Mouse (Mus musculus) activated CD4-positive, CD25-positive, alpha-beta regulatory T cell, adult 4 months (primary cell): ENCODE results near the gene Gm44965. TPM values are rescaled to one million over a fixed set of nuclear protein-coding genes. Genes with fewer than 3 reads are reported as not detected.

Source experiments
- ATAC-seq: one replicate; pipeline ENCODE4 v1.8.0; 2017
- polyA plus RNA-seq, 2 experiments: library from polyadenylated mRNA; unstranded; fragments of 100-300 nt; shearing (Covaris generic); gene quantifications; one replicate each; pipeline ENCODE4 v1.2.1; 2017

Gene Gm44965
- polyA plus RNA-seq, 2 experiments from 2014 or later: not detected

DNA sequence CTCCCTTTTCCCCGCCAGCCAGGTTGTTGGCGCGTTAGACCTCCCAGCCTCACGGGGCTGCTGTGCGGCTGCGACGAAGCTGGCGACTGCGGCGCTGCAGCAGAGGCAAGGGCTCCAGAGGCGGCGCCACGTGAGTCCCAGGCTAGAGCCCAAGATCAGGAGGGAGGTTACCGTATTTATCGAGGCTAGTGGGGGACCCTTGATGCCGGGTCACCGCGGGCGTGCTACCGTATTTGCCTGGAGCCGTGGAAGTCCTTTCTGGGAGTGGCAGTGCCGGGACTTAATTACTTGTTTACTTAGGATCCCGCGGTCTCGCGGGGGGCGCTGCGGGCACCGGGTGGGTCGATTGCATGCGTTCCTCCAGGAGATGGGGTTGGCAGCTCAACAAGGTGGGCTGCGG, 33.2 kb downstream of the Gm44965 start:
- ATAC-seq: no peak

DNA sequence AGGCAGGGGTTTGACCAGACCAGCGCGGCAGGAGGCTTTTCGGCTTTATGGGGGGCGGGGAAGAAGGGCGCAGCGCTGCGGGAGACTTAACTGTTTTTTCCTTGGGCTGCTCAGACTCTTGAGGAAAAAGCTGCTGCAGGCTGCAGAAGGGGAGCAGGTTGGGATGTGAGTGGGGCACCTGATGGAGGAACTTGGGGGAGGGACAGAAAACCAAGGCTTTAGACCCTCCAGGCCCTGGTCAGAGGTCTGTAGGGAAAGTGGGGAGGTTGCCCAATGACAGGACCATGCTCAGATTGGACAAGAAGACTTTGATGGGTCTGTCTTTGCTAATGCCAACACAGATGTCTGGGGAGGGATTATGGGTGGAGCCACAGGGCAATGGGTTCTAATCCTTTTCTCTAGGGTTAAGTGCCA, 33.8 kb downstream of the Gm44965 start:
- no peak for ATAC-seq

DNA sequence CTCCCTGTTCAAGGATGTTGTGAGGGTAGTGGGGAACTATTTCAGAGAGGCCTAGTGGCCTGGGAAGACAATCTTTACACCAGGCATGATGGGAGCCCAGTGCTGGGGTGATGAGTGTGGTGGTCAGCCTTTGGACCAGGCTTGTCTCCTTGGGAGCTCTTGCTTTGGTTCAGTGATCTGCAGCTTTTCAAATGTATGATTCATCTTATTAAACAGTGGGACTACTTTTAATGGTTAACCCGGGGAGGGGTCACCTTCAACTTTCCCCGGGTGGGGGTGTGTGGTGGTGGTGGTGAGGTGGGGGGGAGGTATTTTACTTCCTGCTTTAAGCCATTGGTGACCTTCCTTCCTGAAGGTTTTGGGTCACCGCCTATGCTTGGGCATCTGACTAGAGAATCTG, 34.6 kb downstream of the Gm44965 start:
- no peak for ATAC-seq

DNA sequence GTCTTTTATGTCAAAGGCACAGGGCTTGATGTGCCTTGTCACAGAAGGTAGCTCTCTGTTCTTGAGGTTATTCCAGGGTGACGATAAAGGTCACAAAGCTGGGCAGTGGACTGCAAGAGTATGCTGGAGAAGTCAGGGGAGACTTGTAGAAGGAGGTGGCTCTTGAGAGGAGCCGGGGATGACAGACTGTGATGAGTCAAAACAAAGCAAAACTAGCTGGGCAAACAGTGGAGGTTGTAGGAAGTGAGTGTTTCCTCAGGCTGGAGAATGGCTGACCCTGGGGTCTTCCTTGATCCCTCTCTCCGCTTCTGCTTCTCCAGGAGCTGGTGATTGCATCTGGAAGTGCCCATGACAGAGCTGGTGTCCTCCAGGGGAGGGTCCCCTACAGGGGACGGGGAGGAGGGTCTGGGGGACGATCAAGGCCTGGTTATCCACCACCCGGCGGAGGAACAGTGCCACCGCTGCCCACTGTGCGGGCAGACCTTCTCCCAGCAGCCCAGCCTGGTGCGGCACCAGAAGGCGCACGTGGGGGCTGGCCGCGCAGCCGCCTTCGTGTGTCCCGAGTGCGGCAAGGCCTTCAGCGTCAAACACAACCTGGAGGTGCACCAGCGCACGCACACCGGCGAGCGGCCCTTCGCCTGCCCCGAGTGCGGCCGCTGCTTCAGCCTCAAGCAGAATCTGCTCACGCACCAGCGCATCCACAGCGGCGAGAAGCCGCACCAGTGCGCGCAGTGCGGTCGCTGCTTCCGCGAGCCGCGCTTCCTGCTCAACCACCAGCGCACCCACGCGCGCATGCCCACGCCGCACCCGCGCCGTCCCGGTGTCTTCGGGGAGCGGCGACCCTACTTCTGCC, 35.3 kb downstream of the Gm44965 start:
- ATAC-seq: peak; percentile 61

DNA sequence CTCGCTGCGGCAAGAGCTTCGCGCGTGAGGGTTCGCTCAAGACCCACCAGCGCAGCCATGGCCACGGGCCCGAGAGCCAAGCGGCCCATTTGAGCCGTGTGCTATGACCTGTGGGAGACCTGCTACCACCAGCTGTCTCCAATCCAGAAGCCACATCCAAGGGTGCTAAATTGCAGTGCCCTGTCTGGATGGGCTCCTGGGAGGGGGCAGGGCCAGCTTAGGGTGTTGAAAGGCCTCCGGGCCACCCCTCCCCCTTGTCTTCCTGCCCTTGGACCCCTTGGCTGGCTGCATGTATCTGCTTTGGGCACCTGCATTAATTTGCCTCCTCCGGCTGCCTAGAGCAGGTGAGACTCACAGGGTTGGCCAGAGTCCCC, 35.9 kb downstream of the Gm44965 start:
- ATAC-seq: no peak

DNA sequence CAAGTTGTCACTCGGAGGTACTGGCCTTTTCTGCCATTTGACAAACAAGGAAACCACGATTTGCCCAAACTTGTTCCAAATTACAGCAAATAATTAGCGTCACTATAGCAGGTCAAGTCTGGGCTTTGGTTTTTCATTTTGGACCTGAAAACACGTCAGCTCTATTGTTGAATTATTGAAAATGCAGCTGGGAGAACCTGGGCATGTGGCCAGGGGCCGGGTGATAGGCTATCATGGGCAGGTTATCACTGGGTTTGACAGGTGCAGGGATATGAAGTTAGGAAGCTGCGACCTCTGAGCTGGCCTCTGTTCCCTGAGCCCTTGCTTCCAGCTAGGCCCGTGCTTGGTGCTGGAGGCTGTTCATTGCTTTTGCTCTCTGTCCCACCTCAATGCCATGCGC, 37.1 kb downstream of the Gm44965 start:
- ATAC-seq: no peak

DNA sequence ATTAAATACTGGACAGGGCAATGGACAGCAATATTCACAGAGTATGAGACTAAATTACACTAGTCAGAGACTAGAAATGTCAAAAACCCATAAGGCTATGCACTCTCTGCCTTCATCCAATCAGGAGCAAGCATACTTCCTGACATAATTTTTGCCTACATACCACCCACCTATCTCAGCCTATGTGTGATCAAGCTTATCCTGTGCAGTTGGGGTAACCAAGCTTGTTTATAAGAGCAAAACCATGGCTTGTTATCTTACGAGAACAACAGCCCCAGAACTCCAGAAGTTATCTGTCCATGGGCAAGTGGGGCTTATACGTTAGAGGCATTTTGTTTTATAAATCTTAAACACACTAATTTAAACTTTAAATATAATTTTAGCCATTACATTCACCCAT, 41.4 kb downstream of the Gm44965 start:
- no peak for ATAC-seq

DNA sequence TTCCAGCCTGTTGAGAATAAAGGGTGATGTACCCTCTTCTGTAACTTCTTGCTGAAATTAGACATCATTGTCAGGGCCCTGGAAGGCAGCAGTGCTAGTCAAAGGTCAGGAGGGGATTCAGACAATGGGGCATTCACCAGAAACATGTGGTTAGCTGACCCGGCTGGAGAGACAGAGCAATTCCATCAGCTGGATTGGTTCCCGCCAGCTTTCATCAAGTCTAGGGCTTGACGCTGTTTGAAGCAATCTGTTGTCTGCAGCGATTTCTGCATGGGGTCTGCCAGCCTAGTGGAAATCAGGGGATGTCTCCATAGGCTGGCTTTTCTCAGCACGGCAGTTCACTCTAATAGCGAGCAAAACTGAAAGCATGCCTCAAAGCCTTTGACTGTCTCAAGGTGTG, 42.8 kb downstream of the Gm44965 start:
- no peak for ATAC-seq

DNA sequence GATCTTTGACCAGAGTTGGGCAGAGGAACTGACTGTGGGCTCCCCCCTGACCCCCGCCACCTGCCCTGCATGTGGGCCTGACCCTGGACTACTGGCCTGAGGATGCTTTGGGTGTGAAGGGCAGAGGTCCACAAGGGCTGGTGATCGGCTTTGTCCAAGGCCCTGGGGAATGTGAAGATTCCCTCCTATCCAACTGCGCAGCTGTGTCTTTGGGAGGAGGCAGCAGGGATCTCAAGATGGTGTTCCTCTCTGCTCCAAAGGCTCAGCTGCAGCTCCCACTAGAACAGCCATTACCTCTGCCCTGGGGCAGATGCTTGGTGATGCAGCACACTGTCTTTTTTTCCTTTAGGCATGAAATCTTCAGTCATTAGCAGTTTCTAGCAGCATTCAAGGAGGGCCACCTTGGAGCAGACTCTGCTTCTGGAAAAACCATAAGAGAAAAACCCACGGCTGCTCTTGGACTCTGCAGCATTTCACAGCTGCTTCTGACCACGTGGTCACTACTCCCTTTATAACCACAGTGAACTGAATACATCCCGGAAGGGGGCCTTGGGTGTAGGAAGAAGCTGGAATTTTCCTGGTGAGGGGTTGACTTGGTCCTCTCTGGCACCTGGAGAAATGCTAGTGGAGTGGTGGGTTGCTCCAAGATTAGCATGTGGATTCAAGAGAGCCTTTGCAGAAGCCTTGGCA, 44.2 kb downstream of the Gm44965 start:
- no peak for ATAC-seq

DNA sequence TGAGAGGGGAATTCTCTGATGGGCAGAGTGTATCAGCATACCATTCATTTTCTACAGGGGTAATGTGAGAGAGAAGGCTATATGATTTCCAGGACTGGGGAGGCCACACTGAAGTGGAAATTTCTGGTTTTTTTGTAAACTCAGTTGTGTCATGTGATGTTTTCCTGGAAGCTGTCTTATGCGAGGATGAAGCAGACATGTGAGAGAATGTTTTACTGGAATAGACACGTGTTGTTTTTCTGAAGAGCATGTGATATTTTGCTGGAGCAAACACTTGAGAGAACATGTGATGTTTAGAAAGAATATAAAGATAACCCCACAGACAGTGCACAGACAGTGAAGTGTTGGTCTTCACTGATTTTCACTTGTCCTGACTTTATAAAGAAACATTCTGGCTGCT, 44.8 kb downstream of the Gm44965 start:
- ATAC-seq: no peak

DNA sequence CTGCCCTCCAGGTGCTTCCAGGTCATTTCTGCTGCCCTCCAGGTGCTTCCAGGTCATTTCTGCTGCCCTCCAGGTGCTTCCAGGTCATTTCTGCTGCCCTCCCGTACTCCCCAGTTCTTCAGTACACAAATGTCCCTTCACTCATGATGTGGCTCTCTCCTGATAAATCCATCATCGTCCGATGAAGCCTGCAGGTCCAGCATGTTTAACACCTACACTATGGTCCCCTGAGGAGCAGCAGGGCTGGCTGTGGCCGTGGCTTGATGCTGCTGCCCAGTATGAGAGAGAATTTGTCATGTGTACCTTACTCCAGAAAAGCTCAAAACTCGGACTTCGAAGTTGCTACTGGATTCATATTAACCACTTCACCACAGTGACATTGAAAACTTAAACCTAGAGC, 47.6 kb downstream of the Gm44965 start:
- ATAC-seq: no peak

DNA sequence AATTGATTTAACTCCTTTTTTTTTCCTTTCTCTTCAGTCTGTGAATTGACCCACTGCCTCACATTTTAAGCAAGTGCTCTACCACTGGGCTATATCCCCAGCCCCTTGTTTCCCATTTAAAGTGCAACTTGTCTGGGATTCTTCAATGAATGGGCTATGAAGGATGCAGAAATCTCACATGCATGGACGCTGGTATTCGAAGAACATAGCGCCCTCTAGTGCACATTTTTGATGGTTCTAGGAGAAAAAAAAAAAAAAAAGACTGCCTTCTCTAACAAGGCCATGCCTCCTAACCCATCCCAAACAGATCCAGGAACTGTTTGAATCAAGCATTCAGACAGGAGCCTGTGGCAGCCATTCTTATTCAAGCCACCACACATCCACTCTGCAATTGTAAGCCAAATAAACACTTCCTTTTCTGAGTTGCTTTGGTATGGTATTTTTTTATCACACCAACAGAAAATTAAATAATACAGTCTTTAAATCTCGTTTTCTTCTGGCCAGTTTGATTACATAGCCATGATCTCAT, 49.1 kb downstream of the Gm44965 start:
- ATAC-seq: no peak

DNA sequence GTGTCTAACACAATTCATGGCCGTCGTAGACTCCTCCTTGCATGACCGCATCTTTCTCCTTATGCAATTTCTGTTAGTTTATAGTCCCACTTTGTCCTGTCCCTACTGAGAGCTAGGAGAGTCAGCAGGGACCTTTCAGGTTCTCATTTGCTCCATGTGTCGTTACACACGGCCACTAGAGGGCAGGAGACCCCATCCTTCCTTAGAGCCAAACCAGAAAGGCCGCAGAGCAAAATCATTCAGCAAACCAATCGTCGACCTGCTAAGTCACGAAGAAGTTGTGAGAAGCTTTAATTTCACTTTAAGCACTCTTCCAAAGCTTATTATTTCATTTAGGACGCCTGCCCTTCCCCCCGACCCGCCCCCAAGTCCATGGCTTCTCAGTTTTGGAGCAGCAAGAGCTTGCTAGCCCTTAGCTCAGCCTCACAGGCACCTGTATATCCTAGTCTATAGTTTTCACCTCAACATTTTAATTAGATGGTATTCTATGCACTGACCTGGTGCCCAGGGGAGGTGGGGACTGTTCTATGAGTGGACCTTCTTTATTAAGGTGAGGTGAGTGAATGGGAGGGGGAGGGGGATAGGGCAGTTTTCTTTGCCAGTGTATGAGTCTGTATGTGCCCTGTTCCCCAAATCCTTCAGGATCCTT, 52.0 kb downstream of the Gm44965 start:
- peak; percentile 37 for ATAC-seq

DNA sequence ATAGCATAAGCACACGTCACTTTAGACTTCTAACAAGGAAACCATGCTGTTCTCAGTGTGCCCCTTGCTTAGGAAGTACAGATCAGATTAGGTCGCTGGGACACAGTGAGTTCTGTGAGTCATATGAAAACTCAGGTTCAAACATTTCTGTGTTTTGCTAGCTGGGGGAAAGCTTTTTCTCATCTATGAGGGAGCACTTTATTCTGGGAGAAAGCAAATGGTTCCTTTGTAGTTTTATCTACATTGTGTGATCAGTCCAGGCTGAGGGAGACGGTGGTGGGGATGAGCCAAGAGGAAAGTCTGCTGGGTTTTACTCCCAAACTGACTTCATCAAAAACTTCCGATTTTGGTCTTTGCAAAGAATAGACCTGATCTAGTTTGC, 52.6 kb downstream of the Gm44965 start:
- no peak for ATAC-seq

DNA sequence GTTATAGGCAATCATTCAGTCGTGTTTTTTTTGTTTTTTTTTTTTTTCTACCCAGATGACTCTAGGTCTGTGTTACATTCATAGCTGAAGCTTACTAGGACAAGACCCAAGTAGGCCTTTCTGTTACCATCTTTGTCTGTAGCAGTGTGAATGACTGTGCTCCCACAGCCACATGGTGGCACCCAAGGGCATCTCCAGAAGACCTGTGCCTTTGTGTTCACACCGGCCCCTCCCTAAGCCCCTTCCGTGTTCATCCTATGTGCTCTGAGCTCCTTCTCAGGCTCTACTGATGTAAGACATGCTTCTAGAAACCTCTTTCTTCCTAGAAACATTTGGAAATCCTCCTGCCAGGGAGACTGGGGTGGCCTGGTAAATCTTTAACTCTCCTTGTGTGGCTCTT, 53.3 kb downstream of the Gm44965 start, which contains the start of gene Gimap8:
Gimap8 (plus strand) TSS at position 240 of the 400 bp plus-strand sequence.
- peak; percentile 87 for ATAC-seq

DNA sequence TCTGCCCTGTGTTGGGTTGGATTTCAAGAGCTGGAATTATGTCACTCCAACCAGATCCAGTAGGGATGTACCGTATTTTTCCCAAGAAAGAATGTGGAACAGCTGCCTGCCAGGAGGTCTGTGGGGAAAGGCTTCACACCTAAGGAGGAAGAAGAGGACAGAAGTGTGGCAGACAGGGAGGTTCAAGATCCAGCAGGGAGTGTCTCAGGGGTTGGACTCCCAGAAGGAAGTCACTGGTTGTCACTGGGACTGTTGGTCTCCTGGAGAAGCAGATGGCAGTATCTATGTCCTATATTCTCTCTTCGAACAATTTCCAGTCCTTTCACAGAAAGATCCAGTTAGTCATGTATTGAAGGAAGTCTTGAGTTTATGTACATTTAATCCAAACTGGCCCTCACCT, 53.9 kb downstream of the Gm44965 start:
- ATAC-seq: no peak

DNA sequence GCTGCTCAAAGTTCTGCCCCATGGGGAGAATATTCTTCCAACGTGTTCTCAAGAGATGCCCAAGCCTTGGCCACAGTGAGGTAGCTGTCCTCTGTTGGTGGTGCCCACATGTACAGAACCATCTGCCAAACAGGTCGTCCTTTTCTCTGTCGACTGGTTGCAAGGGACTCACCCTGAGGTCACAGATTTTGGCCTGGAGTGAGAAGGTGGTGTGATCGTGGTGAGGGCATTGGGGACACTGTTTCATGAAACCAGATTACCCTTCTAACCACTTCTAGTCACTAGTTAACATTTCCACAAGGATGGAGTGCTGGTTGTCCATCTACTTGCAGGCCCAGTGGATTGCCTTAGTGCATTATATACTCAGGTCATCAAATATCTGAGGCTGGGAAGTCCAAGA, 55.0 kb downstream of the Gm44965 start:
- no peak for ATAC-seq

DNA sequence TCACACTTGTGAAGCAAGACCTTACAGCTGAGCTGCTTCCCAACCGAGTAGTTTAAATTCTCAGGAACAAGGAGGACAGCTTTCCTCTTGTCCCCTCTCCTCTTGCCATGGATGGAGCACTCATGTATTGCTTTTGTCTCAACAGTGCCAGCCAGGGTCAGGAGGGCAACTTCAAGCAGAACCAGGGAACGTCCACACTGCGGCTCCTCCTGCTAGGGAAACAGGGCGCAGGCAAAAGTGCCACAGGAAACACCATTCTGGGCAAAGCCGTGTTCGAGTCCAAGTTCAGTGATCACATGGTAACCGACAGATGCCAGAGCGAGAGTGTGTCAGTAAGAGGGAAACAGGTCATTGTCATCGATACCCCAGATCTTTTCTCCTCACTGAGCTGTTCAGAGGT, 56.3 kb downstream of the Gm44965 start:
- no peak for ATAC-seq

DNA sequence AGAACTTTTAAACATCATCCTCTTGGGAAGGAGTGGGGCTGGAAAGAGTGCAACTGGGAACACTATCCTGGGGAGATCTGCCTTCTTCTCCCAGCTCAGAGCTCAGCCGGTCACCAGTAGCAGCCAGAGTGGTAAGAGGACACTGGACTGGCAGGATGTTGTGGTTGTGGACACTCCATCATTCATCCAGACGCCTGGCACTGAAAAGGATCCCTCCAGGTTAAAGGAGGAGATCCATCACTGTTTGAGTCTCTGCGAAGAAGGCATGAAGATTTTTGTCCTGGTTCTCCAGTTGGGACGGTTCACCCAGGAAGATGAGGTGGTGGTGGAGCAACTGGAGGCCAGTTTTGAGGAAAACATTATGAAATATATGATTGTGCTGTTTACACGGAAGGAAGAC, 65.0 kb downstream of the Gm44965 start:
- ATAC-seq: no peak

DNA sequence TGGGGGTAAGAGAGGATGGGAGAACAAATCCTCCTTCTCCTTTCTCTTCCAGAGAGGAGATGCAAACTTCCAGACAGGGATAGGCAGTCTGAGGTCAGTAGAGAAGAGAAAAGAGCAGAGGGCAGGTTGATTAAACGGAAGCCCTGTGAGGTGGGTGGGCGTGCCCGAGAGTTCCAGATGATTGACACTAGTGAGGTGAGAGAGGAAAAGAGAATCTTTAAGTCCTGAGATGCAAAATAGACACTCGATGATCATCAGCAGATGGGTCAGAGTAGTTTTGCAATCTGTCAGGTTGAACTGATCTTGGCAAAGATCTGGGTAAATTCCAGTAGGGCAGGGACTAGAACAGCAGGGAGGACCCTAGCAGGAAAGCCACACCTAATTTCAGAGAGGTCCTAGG, 71.0 kb downstream of the Gm44965 start:
- ATAC-seq: peak; percentile 28

DNA sequence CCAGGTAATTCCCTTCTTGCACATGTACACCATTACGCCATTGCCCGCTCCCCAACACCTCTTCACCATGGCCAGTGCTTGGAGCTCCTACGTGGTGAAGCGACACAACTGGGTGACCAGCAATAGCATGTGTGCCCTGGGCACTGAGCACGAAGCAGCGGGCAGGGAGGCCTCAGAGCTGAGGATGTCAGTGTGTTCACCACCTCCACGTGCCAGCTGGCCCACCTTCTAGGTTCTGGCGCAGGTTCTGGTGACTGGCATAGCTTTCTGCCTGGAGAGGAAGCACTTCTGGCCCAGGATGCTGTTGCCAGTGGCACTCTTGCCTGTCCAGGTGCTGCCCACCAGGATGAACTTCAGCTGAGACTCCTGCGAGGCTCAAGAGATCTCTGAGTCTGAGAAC, 71.7 kb downstream of the Gm44965 start:
- no peak for ATAC-seq

DNA sequence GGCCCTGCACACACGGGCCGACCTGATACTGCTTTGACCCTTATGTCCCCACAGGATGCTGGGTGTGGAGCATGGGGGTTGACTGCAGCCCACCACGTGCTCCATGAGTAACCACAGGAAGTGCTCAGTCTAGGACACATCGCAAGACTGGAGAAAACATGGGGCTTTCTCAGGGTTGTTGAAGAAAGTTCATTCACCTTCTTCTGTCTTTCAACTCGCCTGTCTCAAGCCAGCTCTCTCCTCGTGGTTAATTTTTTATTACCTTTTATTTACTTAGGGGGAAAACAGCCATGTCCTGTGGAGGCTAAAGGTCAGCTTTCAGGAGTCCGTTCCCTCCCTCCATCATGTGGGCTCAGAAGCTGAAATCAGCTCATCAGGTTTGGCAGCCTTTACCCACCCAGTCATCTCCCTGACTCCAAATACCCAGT, 72.4 kb downstream of the Gm44965 start:
- peak; percentile 59 for ATAC-seq

DNA sequence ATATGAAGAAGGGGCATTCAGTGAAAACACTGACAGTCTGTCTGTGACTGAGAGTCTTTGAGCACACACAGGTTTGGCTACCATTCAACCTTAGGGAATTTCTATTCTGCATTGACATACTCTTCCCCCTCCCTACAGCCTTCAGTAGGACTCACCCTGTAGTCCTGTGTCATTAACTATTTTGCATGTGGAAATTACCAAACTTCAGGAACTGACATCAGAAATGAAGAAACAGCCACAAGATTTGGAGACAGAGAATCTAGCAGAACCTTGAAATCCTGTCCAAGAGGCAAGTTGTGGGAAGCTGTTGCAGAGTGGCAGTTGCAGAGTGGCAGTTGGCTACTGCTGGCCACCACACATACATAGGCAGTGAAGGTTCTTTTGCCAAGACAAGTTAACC, 74.3 kb downstream of the Gm44965 start:
- no peak for ATAC-seq
